ENCODE assay signal across 24 mouse cellular contexts in the genomic region with DNA sequence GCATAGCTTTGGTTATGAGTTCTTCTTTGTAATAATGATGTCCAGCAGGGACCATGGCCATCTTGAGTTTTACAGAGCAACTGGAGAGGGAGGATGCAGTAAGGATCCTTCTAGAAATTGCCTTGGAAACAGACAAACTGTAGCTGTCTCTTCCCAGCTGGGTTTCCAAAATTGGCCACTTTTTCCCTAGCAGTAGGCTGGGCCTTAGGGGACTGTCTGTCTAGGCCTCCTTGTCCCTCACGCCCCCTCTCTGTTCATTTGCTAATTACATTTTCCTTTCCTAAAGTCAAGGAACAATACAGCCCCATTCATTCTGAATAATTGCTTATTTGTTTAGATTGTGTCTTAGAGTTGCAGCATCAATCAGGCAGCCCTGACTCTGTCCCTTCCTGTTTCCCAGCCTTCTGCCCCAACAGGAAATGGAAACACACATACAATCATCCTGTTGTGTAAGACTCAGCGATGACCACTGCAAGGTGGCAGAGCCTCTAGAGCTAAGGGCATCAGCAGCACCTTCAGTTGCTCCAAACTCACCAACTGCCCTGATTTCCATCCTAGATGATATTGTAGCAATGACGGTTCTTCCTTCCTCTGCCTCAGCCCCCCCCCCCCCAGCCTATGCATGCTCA. TPM values are rescaled to one million over a fixed set of nuclear protein-coding genes. Genes with fewer than 3 reads are reported as not detected.
DNase-seq lines count a peak whose midpoint lies in the region; ATAC-seq and TF ChIP-seq lines count a peak whose summit lies in the region.
"Had no signal": no experiment of that assay in that cellular context is flagged by ENCODE, and none has a peak within 500 bp of the region (broad histone marks: within the 10 kb centered on the region; RNA-seq: fewer than 3 reads in every experiment).

No protein-coding gene starts in this region.

- no peaks in the 10 kb centered on the region for H3K27me3 ChIP-seq in forebrain, postnatal 0 days (ENCODE audit: insufficient read depth, low read length)
- H3K27me3 ChIP-seq in forebrain, embryonic 16.5 days (replicated peaks; ENCODE audit: control insufficient read depth, insufficient read depth, low read length): no peaks in the 10 kb centered on the region
- H3K27me3 ChIP-seq: embryonic facial prominence, embryonic 15.5 days; neural tube, embryonic 12.5 days; Patski; stomach, embryonic 15.5 days had no signal

- no peaks in the 10 kb centered on the region for H3K36me3 ChIP-seq in forebrain, postnatal 0 days (ENCODE audit: insufficient read depth)
- H3K36me3 ChIP-seq in forebrain, embryonic 16.5 days (ENCODE audit: control insufficient read depth, insufficient read depth): no peaks in the 10 kb centered on the region
- H3K36me3 ChIP-seq: embryonic facial prominence, embryonic 15.5 days; midbrain, embryonic 10.5 days; neural tube, embryonic 12.5 days; stomach, embryonic 15.5 days had no signal

- no peaks in the 10 kb centered on the region for H3K4me1 ChIP-seq in forebrain, postnatal 0 days (ENCODE audit: insufficient read depth)
- H3K4me1 ChIP-seq in forebrain, embryonic 16.5 days (replicated peaks; ENCODE audit: control insufficient read depth, insufficient read depth, low read length): no peaks in the 10 kb centered on the region
- H3K4me1 ChIP-seq: neural tube, embryonic 12.5 days; stomach, embryonic 15.5 days had no signal

- 48% methylated on average over 3 of the region's 3 CpGs for WGBS in forebrain, postnatal 0 days
- WGBS in forebrain, embryonic 16.5 days: 58% methylated on average over 3 of the region's 3 CpGs

- DNase-seq in forebrain, postnatal 0 days: no peak
- DNase-seq in kidney, adult 9 months: peak; percentile 4
- DNase-seq in kidney, postnatal 4 days: no peak
- DNase-seq in 3T3-L1 (ENCODE audit: low read depth, low spot score): peak; percentile 38
- peak; percentile 44 for DNase-seq in brain, adult 2 months (ENCODE audit: low read depth, low spot score)
- no peak for DNase-seq in cerebellum, postnatal 14 days
- DNase-seq in adrenal gland, postnatal 4 days (ENCODE audit: low spot score in 2 of 2): no peak
- DNase-seq: B cell, adult 2 months; cerebellum, postnatal 25 days; gastrocnemius, postnatal 14 days; heart, postnatal 14 days; lung, adult 18-20 months; lung, postnatal 36 days had no signal

- H3K9me3 ChIP-seq in forebrain, postnatal 0 days (ENCODE audit: low read length): no peaks in the 10 kb centered on the region
- no peaks in the 10 kb centered on the region for H3K9me3 ChIP-seq in forebrain, embryonic 16.5 days (ENCODE audit: control insufficient read depth, low read length)
- H3K9me3 ChIP-seq: embryonic facial prominence, embryonic 15.5 days; midbrain, embryonic 10.5 days; neural tube, embryonic 12.5 days; stomach, embryonic 15.5 days had no signal

- no peak overlapping the region for H3K27ac ChIP-seq in forebrain, postnatal 0 days (ENCODE audit: low read depth, low read length)
- no peak overlapping the region for H3K27ac ChIP-seq in forebrain, embryonic 16.5 days (ENCODE audit: low read length)
- H3K27ac ChIP-seq: embryonic facial prominence, embryonic 15.5 days; layer of hippocampus, adult 2 months; midbrain, embryonic 10.5 days; neural tube, embryonic 12.5 days; stomach, embryonic 15.5 days had no signal

- ATAC-seq in forebrain, postnatal 0 days: peak; percentile 74
- ATAC-seq in forebrain, embryonic 16.5 days: no peak
- ATAC-seq: Patski had no signal

- TF ChIP-seq CTCF in forebrain, postnatal 0 days (IDR thresholded peaks at IDR 0.05; ENCODE audit: low read depth): no peak

- H3K9ac ChIP-seq in forebrain, postnatal 0 days: no peak overlapping the region
- no peak overlapping the region for H3K9ac ChIP-seq in forebrain, embryonic 16.5 days (replicated peaks; ENCODE audit: low read depth, low read length)
- H3K9ac ChIP-seq: embryonic facial prominence, embryonic 15.5 days; neural tube, embryonic 12.5 days; stomach, embryonic 15.5 days had no signal

- no peak overlapping the region for H3K4me2 ChIP-seq in forebrain, postnatal 0 days (ENCODE audit: low read depth)
- H3K4me2 ChIP-seq in forebrain, embryonic 16.5 days (ENCODE audit: low read length): no peak overlapping the region
- H3K4me2 ChIP-seq: embryonic facial prominence, embryonic 15.5 days; neural tube, embryonic 12.5 days; stomach, embryonic 15.5 days had no signal

- no peak overlapping the region for H3K4me3 ChIP-seq in forebrain, postnatal 0 days (ENCODE audit: low read depth, low read length)
- H3K4me3 ChIP-seq in forebrain, embryonic 16.5 days (replicated peaks; ENCODE audit: low read length): no peak overlapping the region
- H3K4me3 ChIP-seq: embryonic facial prominence, embryonic 15.5 days; layer of hippocampus, adult 2 months; midbrain, embryonic 10.5 days; neural tube, embryonic 12.5 days; stomach, embryonic 15.5 days had no signal

RNA-seq across cellular contexts. Expression of a gene that starts 21.4 kb away (rescaled TPM):
- 56.6 and 61.9 TPM in 2 replicates for total RNA-seq in forebrain, postnatal 0 days (2014; rRNA removed)
- polyA plus RNA-seq in forebrain, postnatal 0 days (2015; fragmentation: Nextera tagmentation; extraction: Ambion mirVana): 29.9 and 32.6 TPM in 2 replicates
- 51.1 and 62.5 TPM in 2 replicates for polyA plus RNA-seq in forebrain, embryonic 16.5 days (2015; fragmentation: Nextera tagmentation; extraction: Ambion mirVana)
- 10 to 100 TPM; 61.8 to 63.1 TPM for total RNA-seq in adrenal gland, postnatal 4 days (2021)
- total RNA-seq: monocyte, adult 5-6 weeks had no signal

RNA-seq across cellular contexts. Expression of a gene that starts 37.5 kb away (rescaled TPM):
- total RNA-seq in forebrain, postnatal 0 days (2014; rRNA removed): not detected in 2 replicates
- polyA plus RNA-seq in forebrain, postnatal 0 days (2015; fragmentation: Nextera tagmentation; extraction: Ambion mirVana): not detected in 2 replicates
- polyA plus RNA-seq in forebrain, embryonic 16.5 days (2015; fragmentation: Nextera tagmentation; extraction: Ambion mirVana): 0.23 TPM in 1 of 2 replicates, not detected in the other
- 10 to 100 TPM in 1 of 2 experiments, 1 to 10 TPM in 1; 3.7 to 77.7 TPM for total RNA-seq in adrenal gland, postnatal 4 days (2021)
- total RNA-seq: gastrocnemius, postnatal 14 days; heart, postnatal 14 days; left cerebral cortex, postnatal 36 days; monocyte, adult 5-6 weeks had no signal

RNA-seq across cellular contexts. Expression of a gene that starts 46.7 kb away (rescaled TPM):
- total RNA-seq in forebrain, postnatal 0 days (2014; rRNA removed): not detected in 2 replicates
- not detected in 2 replicates for polyA plus RNA-seq in forebrain, postnatal 0 days (2015; fragmentation: Nextera tagmentation; extraction: Ambion mirVana)
- polyA plus RNA-seq in forebrain, embryonic 16.5 days (2015; fragmentation: Nextera tagmentation; extraction: Ambion mirVana): not detected in 2 replicates
- not detected for total RNA-seq in adrenal gland, postnatal 4 days (2021)
- total RNA-seq: gastrocnemius, postnatal 14 days; heart, postnatal 14 days; layer of hippocampus, adult 2 months; left cerebral cortex, postnatal 36 days; monocyte, adult 5-6 weeks had no signal
- polyA plus RNA-seq: embryonic facial prominence, embryonic 15.5 days; forebrain, embryonic 11.5 days; intestine, embryonic 14.5 days; midbrain, embryonic 10.5 days; neural tube, embryonic 12.5 days; Patski; stomach, embryonic 15.5 days had no signal

Comparison
In these comparisons a context has a peak if more than half of its experiments do, and no peak if none do; other contexts are left out.
1. DNase-seq: peak in kidney, adult 9 months (single experiment), 3T3-L1 (single experiment) and brain, adult 2 months (single experiment); none in forebrain, postnatal 0 days (single experiment), kidney, postnatal 4 days (0 of 2), cerebellum, postnatal 14 days (0 of 2) and adrenal gland, postnatal 4 days (0 of 2).